Mouse (Mus musculus): ENCODE measurements around the gene Tsr3. TPM values are rescaled to one million over a fixed set of nuclear protein-coding genes. Genes with fewer than 3 reads are reported as not detected.

Tsr3 gene
- polyA plus RNA-seq, 1 experiment from 2014 or later: 24.7 TPM

- ATAC-seq (replicated peaks; ENCODE audit: insufficient number of reproducible peaks, insufficient read depth, low FRiP score, low read depth): peak; percentile 88
- H3K4me1 ChIP-seq (replicated peaks): peaks cover 34% of the 10 kb centered on the region
- no peaks in the 10 kb centered on the region for H3K9me3 ChIP-seq (replicated peaks)
- H3K4me2 ChIP-seq: peak overlapping the region; percentile 85
- H3K9ac ChIP-seq: peak overlapping the region; percentile 94
- under 1% methylated on average over 77 of the region's 92 CpGs for WGBS
- peak overlapping the region; percentile 98 for H3K27ac ChIP-seq
- H3K27me3 ChIP-seq: no peaks in the 10 kb centered on the region
- peak overlapping the region; percentile 75 for H3K4me3 ChIP-seq
- peaks cover 14% of the 10 kb centered on the region for H3K36me3 ChIP-seq
Observed at GRCm38 (mm10) chr17:25272951-25273705, 33.2 kb downstream of the Tsr3 start.

DNA sequence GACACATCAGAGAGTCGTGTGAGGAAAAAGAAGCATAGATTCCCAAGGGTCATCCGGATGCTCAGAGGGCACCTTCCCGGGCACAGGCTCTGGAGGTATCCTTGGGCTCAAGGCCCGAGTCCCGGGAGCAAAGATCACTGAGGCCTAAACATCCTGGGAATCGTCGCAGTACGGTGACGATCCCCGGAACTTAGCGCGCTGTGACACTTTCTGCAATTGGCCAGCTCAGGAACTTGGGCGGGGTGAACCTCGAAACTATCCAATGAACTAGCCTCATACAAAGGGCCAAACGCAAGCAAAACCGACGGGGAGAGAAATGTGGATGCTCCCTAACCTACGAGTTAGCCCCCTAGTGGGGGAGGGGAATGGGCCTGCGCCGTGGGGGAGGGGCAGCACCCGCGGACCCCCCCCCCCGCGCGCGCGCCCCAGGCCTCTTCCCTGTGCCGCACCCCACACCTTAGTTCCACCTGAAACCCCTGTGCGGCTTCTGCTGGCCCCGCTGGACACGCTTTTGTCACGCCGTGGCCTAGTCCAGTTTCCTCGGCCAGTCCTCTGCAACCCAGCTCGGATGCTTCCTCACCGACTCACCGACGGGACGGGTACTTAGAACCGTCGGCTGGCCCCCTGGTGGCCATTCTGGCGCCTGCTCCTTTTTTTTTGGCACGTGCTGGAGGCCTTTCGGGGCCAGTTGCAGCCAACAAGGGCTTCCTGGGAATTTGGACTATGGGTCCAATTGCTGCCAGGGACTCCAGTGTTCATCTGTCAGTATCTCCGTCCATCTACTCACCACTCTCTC lies 33.9 kb downstream of the Tsr3 start:
- WGBS: 1% methylated on average over 39 of the region's 45 CpGs
- H3K4me1 ChIP-seq (replicated peaks): peaks cover 34% of the 10 kb centered on the region
- H3K4me3 ChIP-seq: peak overlapping the region; percentile 75
- H3K27ac ChIP-seq: peak overlapping the region; percentile 98
- H3K9me3 ChIP-seq (replicated peaks): no peaks in the 10 kb centered on the region
- H3K36me3 ChIP-seq: peaks cover 7% of the 10 kb centered on the region
- H3K9ac ChIP-seq: peak overlapping the region; percentile 94
- H3K4me2 ChIP-seq: peak overlapping the region; percentile 85
- peak; percentile 84 for ATAC-seq (replicated peaks; ENCODE audit: insufficient number of reproducible peaks, insufficient read depth, low FRiP score, low read depth)
- no peaks in the 10 kb centered on the region for H3K27me3 ChIP-seq

DNA sequence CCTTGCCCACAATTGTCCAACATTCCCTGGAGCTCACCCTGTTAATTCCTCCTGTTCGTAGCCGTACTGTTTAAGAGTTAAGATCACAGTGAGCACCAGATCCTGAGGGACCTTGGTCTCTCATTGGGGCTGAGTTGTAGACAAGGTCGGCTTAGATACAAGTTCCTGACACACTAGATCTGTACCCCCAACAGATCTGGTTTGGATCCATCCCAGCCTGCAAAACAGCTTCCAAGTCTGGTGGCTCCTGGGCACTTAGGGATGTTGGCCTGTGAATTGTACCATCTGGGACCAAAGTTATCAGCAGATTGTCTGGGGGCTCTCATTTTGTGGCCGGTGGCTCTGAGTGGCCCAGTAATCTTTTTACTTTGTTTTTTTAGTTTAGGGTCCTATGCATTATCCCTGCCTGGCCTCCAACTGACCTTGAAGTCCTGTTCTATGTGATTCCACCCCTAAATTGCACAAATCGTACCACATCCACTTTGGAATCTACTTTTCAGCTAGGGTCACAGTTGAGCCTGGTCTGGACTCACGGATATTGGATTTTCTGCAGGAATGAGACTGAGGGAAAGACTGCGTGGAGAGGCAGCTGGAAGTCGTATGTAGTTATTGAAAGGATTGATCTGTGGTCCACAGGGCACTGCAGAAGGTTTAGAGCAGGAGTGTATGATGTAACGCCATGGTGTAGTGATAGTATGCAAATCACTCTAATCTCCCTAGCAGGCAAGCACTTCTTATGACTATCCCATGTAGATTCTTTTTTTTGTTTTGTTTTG lies 34.8 kb downstream of the Tsr3 start, which contains the start of gene Ube2i:
TSS of gene Ube2i (minus strand) at position 52 of the 776 bp plus-strand sequence.
- Histone ChIP-seq H3K4me1 (replicated peaks) (peaks cover 30% of the 10 kb centered on the region), H3K36me3 (no peaks in the 10 kb centered on the region), H3K9ac (peak within 1 kb of the TSS; percentile 94), H3K9me3 (replicated peaks) (no peaks in the 10 kb centered on the region), H3K27me3 (no peaks in the 10 kb centered on the region), H3K4me3 (peak within 1 kb of the TSS; percentile 75), H3K4me2 (peak within 1 kb of the TSS; percentile 85), H3K27ac (peak within 1 kb of the TSS; percentile 98)
- no peak for ATAC-seq (replicated peaks; ENCODE audit: insufficient number of reproducible peaks, insufficient read depth, low FRiP score, low read depth)
- WGBS: 79% methylated on average over 9 of the region's 9 CpGs

DNA sequence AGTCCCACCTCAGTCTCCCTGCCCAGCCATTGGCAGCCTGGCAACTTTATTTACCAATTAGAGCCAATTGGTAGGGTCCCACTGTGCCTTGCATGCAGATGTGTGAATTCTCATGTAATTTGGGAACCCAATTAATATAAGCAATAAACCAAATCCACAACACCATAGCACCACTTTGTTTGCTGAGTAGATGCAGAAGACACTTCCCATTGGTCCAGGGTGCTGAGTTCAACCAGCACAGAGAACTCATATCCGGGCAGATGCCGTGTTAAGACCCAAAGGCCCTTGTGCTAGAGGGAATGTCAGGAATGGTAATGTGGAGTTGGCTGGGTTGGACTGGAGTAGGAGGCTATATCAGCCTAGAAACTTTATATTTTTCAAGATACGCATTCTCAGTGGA lies 35.9 kb downstream of the Tsr3 start:
- Histone ChIP-seq H3K9ac (no peak overlapping the region), H3K4me2 (no peak overlapping the region), H3K36me3 (no peaks in the 10 kb centered on the region), H3K4me1 (replicated peaks) (peaks cover 21% of the 10 kb centered on the region), H3K27ac (no peak overlapping the region), H3K9me3 (replicated peaks) (no peaks in the 10 kb centered on the region), H3K4me3 (no peak overlapping the region), H3K27me3 (no peaks in the 10 kb centered on the region)
- no peak for ATAC-seq (replicated peaks; ENCODE audit: insufficient number of reproducible peaks, insufficient read depth, low FRiP score, low read depth)
- 91% methylated on average over 3 of the region's 3 CpGs for WGBS

- Histone ChIP-seq H3K4me1 (replicated peaks) (0 out of 2 replicates have a peak, but pooled peaks cover 2% of the 10 kb centered on the region), H3K4me2 (peak overlapping the region; percentile 23; the same call in 1 of the 2 replicates), H3K9ac (no peak overlapping the region), H3K27me3 (no peaks in the 10 kb centered on the region), H3K9me3 (replicated peaks) (no peaks in the 10 kb centered on the region), H3K27ac (no peak overlapping the region), H3K36me3 (no peaks in the 10 kb centered on the region), H3K4me3 (no peak overlapping the region)
- 25% methylated on average over 11 of the region's 11 CpGs for WGBS
- 0 out of 2 replicates have a peak, but pooled peaks have one; percentile 18 for ATAC-seq (replicated peaks; ENCODE audit: insufficient number of reproducible peaks, insufficient read depth, low FRiP score, low read depth)
Observed at GRCm38 (mm10) chr17:25282133-25282532, 42.2 kb downstream of the Tsr3 start.

DNA sequence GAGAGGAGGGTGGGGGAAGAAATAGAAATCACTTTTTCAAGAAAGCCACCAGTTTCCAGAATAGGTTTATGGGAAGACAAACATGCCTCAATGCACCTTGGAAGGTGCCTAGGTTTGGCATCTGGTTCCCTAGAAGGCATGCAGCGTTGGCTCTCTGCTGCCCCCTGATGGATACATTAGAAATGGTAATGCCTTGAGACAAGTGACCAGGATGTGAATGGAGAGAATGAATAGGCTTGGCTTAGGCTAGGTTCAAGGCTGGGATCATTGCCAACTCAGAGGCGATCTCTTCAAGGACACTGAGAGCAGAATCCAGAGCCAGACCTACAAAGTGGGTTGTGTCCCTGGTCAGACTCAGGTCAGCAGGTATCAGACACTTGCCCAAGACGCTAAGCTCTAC lies 45.1 kb downstream of the Tsr3 start:
- WGBS: 21% methylated on average over 3 of the region's 3 CpGs
- H3K4me2 ChIP-seq: no peak overlapping the region

DNA sequence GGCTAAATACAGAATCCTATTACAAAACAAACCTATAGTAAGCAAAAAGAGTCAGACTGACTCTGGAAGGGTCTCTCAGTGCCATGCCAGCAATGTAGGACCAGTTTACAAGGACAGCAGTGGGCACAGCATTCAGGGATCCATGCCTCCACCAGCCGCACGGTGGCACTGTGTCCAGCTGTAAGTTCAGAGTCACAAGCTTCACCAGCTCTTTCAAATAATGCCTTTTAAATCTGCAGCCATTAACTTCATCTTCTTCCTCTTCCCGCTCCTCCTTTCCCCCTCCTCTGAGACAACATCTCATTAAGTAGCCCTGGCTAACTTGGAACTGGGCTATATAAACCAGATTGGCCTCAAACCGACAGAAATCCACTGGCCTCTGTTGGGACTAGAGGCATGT lies 48.9 kb downstream of the Tsr3 start:
- 26% methylated on average over 4 of the region's 4 CpGs for WGBS
- Histone ChIP-seq H3K4me3 (no peak overlapping the region), H3K27ac (no peak overlapping the region), H3K4me1 (replicated peaks) (0 out of 2 replicates have a peak, but pooled peaks cover 2% of the 10 kb centered on the region), H3K27me3 (no peaks in the 10 kb centered on the region), H3K9ac (no peak overlapping the region), H3K36me3 (no peaks in the 10 kb centered on the region), H3K4me2 (no peak overlapping the region), H3K9me3 (replicated peaks) (no peaks in the 10 kb centered on the region)
- ATAC-seq (replicated peaks; ENCODE audit: insufficient number of reproducible peaks, insufficient read depth, low FRiP score, low read depth): no peak

More for the DNA sequence above, 45.1 kb downstream of the Tsr3 start:
- Histone ChIP-seq H3K27me3 (no peaks in the 10 kb centered on the region), H3K9me3 (replicated peaks) (no peaks in the 10 kb centered on the region), H3K4me1 (replicated peaks) (0 out of 2 replicates have a peak, but pooled peaks cover 2% of the 10 kb centered on the region), H3K27ac (no peak overlapping the region), H3K9ac (no peak overlapping the region), H3K36me3 (no peaks in the 10 kb centered on the region), H3K4me3 (no peak overlapping the region)
- no peak for ATAC-seq (replicated peaks; ENCODE audit: insufficient number of reproducible peaks, insufficient read depth, low FRiP score, low read depth)

DNA sequence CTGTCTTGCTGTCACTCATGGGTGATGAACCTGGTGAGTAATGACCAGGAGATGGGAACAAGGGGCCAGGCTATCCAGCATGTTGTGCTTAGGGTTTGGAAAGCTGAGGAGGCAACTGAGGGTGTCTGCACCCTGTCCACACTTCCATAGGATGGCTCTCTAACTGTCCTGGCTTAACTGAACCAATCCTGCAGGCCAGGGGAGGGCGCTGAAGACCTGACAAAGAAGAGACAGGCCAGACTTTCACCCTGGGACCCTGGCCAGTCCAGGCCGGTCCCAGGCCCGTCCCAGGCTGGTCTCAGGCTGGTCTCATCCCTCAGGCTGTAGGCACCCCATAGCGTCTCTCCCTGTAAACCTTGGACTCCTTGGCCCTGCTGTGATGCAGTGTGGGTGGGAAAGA lies 50.4 kb downstream of the Tsr3 start:
- Histone ChIP-seq H3K9me3 (replicated peaks) (no peaks in the 10 kb centered on the region), H3K36me3 (no peaks in the 10 kb centered on the region), H3K4me2 (no peak overlapping the region), H3K27me3 (no peaks in the 10 kb centered on the region), H3K4me3 (no peak overlapping the region), H3K9ac (no peak overlapping the region), H3K27ac (no peak overlapping the region), H3K4me1 (replicated peaks) (no peaks in the 10 kb centered on the region)
- WGBS: 22% methylated on average over 4 of the region's 4 CpGs
- no peak for ATAC-seq (replicated peaks; ENCODE audit: insufficient number of reproducible peaks, insufficient read depth, low FRiP score, low read depth)

Small RNAs within 50 kb of the gene (microRNA-seq; reads per million reads assigned to microRNA genes)
- not detected for gene Mir3547

Other genes starting within 250 kb of the Tsr3 start
- 4.1 and 6.3 TPM in 2 replicates for gene Cramp1l, start 224.4 kb upstream of the Tsr3 start, polyA plus RNA-seq (2015; fragmentation: Nextera tagmentation; extraction: Ambion mirVana)
- gene Ift140, start 224.1 kb upstream of the Tsr3 start, polyA plus RNA-seq (2015; fragmentation: Nextera tagmentation; extraction: Ambion mirVana): 8.9 and 13.3 TPM in 2 replicates
- 23.1 and 24.8 TPM in 2 replicates for gene Tmem204, start 156.6 kb upstream of the Tsr3 start, polyA plus RNA-seq (2015; fragmentation: Nextera tagmentation; extraction: Ambion mirVana)
- 22.9 and 33.6 TPM in 2 replicates for gene Telo2, start 124.2 kb upstream of the Tsr3 start, polyA plus RNA-seq (2015; fragmentation: Nextera tagmentation; extraction: Ambion mirVana)
- 0.16 and 0.30 TPM in 2 replicates for gene Ptx4, start 119.4 kb upstream of the Tsr3 start, polyA plus RNA-seq (2015; fragmentation: Nextera tagmentation; extraction: Ambion mirVana)
- 14.8 and 18.3 TPM in 2 replicates for gene Clcn7, start 106.8 kb upstream of the Tsr3 start, polyA plus RNA-seq (2015; fragmentation: Nextera tagmentation; extraction: Ambion mirVana)
- gene Ccdc154, start 77.7 kb upstream of the Tsr3 start, polyA plus RNA-seq (2015; fragmentation: Nextera tagmentation; extraction: Ambion mirVana): 0.05 TPM in 1 of 2 replicates, not detected in the other
- gene Gm38655, start 64.7 kb upstream of the Tsr3 start, polyA plus RNA-seq (2015; fragmentation: Nextera tagmentation; extraction: Ambion mirVana): 0.33 and 0.77 TPM in 2 replicates
- gene BC003965, start 55.6 kb upstream of the Tsr3 start, polyA plus RNA-seq (2015; fragmentation: Nextera tagmentation; extraction: Ambion mirVana): 23.7 and 24.4 TPM in 2 replicates
- 4.6 and 5.3 TPM in 2 replicates for gene Unkl, start 51.8 kb upstream of the Tsr3 start, polyA plus RNA-seq (2015; fragmentation: Nextera tagmentation; extraction: Ambion mirVana)
- gene Gnptg, start within 50 bp of the Tsr3 start, polyA plus RNA-seq (2015; fragmentation: Nextera tagmentation; extraction: Ambion mirVana): 20.4 and 27.1 TPM in 2 replicates
- 0.34 and 1.7 TPM in 2 replicates for gene Baiap3, start 16.2 kb downstream of the Tsr3 start, polyA plus RNA-seq (2015; fragmentation: Nextera tagmentation; extraction: Ambion mirVana)
- 322 and 354 TPM in 2 replicates for gene Ube2i, start 34.5 kb downstream of the Tsr3 start, polyA plus RNA-seq (2015; fragmentation: Nextera tagmentation; extraction: Ambion mirVana)
- 0.73 and 0.98 TPM in 2 replicates for gene Prss34, start 58.2 kb downstream of the Tsr3 start, polyA plus RNA-seq (2015; fragmentation: Nextera tagmentation; extraction: Ambion mirVana)
- gene Prss28, start 68.5 kb downstream of the Tsr3 start, polyA plus RNA-seq (2015; fragmentation: Nextera tagmentation; extraction: Ambion mirVana): not detected in 2 replicates
- not detected in 2 replicates for gene Prss29, start 78.5 kb downstream of the Tsr3 start, polyA plus RNA-seq (2015; fragmentation: Nextera tagmentation; extraction: Ambion mirVana)
- gene Tpsab1, start 105.4 kb downstream of the Tsr3 start, polyA plus RNA-seq (2015; fragmentation: Nextera tagmentation; extraction: Ambion mirVana): 0.20 and 0.29 TPM in 2 replicates
- gene Tpsb2, start 126.1 kb downstream of the Tsr3 start, polyA plus RNA-seq (2015; fragmentation: Nextera tagmentation; extraction: Ambion mirVana): 8.5 and 9.4 TPM in 2 replicates
- gene Tpsg1, start 129.1 kb downstream of the Tsr3 start, polyA plus RNA-seq (2015; fragmentation: Nextera tagmentation; extraction: Ambion mirVana): 0.20 and 0.89 TPM in 2 replicates
- gene Cacna1h, start 193.6 kb downstream of the Tsr3 start, polyA plus RNA-seq (2015; fragmentation: Nextera tagmentation; extraction: Ambion mirVana): 5.5 and 6.5 TPM in 2 replicates
- 0.41 and 0.45 TPM in 2 replicates for gene Tekt4, start 214.4 kb downstream of the Tsr3 start, polyA plus RNA-seq (2015; fragmentation: Nextera tagmentation; extraction: Ambion mirVana)